Mouse (Mus musculus): ENCODE data around the gene Arid1b. TPM values are rescaled to one million over a fixed set of nuclear protein-coding genes. Genes with fewer than 3 reads are reported as not detected.

The Arid1b gene
- polyA plus RNA-seq, 1 experiment from 2014 or later, result 14.8 TPM

DNA sequence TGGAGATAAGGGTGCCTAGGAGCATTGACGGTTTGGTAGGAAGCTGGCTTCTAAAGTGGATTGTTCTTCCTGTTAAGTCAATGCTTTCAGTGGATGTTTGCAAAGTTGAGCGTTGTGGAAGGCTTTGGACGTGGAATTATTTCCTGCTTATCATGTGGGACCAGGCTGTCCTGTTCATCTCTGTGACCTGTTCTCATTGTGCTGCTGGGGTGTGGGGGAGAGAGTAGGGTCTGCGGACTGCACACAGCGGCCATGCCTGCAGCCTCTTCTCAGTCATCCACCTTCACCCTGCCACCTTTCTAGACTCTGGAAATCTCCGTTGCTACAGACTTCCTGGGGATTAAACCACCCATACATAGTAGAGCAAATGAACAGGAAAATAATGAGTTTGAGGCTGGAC lies 160.2 kb downstream of the Arid1b start:
- Histone ChIP-seq H3K36me3 (no peaks in the 10 kb centered on the region), H3K9me3 (no peaks in the 10 kb centered on the region), H3K4me2 (replicated peaks) (no peak overlapping the region), H3K4me3 (replicated peaks) (no peak overlapping the region), H3K27ac (0 out of 2 replicates have a peak overlapping the region, but pooled peaks have one; percentile 1), H3K27me3 (no peaks in the 10 kb centered on the region), H3K4me1 (replicated peaks) (peaks cover 35% of the 10 kb centered on the region), H3K9ac (replicated peaks) (no peak overlapping the region)
- no peak for ATAC-seq
- WGBS, result 77% methylated on average over 6 of the region's 6 CpGs

- H3K9ac ChIP-seq (replicated peaks), result no peak overlapping the region
- WGBS, result 84% methylated on average over 7 of the region's 7 CpGs
- no peak for ATAC-seq
These were observed 163.5 kb downstream of the Arid1b start for GRCm38 (mm10) chr17:5157609-5158008.

GRCm38 (mm10) chr17:5162525-5162924 lies 168.4 kb downstream of the Arid1b start:
- 19% methylated on average over 2 of the region's 2 CpGs for WGBS
- Histone ChIP-seq H3K27ac (0 out of 2 replicates have a peak overlapping the region, but pooled peaks have one; percentile 40), H3K4me3 (replicated peaks) (no peak overlapping the region), H3K4me1 (replicated peaks) (peaks cover 39% of the 10 kb centered on the region), H3K9me3 (no peaks in the 10 kb centered on the region), H3K4me2 (replicated peaks) (no peak overlapping the region), H3K36me3 (no peaks in the 10 kb centered on the region), H3K9ac (replicated peaks) (no peak overlapping the region), H3K27me3 (no peaks in the 10 kb centered on the region)
- no peak for ATAC-seq

More at GRCm38 (mm10) chr17:5157609-5158008, 163.5 kb downstream of the Arid1b start:
- H3K4me3 ChIP-seq (replicated peaks), result no peak overlapping the region
- peaks cover 37% of the 10 kb centered on the region for H3K4me1 ChIP-seq (replicated peaks)
- H3K27ac ChIP-seq, result no peak overlapping the region
- no peaks in the 10 kb centered on the region for H3K27me3 ChIP-seq
- no peaks in the 10 kb centered on the region for H3K9me3 ChIP-seq
- no peak overlapping the region for H3K4me2 ChIP-seq (replicated peaks)
- H3K36me3 ChIP-seq, result no peaks in the 10 kb centered on the region

DNA sequence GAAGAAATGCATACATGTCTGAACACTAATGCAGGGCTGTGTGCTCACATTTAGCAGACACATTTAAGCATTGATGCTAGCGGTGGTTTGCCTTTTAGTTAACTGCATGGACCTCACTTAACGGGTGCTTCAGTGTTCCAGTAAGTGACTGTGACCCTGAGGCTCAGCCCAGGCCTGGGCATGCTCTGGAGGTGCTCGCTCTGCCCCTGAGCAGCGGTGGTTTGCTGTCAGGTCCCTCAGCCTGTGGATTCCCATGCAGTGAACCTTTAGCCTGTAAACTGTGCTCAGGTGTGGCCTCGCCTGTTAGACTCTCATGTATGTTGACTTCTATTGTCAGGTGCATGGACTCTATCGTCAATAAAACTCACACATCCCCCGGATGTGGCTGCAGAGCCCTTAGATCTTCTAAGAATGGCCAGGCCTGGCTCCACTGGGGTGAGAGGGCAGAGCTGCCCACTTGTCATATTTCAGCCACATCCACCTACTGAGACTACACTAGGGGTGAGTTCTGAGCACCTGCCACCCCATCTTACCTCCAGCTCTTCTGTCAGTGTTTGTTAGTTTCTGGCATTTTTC lies 169.2 kb downstream of the Arid1b start:
- Histone ChIP-seq H3K4me1 (replicated peaks) (peaks cover 42% of the 10 kb centered on the region), H3K27ac (peak overlapping the region; percentile 44; the same call in 1 of the 2 replicates), H3K9me3 (no peaks in the 10 kb centered on the region), H3K4me2 (replicated peaks) (no peak overlapping the region), H3K36me3 (no peaks in the 10 kb centered on the region), H3K4me3 (replicated peaks) (no peak overlapping the region), H3K9ac (replicated peaks) (no peak overlapping the region), H3K27me3 (no peaks in the 10 kb centered on the region)
- ATAC-seq, result no peak
- whole genome bisulfite sequencing, result 79% methylated on average over 7 of the region's 7 CpGs

DNA sequence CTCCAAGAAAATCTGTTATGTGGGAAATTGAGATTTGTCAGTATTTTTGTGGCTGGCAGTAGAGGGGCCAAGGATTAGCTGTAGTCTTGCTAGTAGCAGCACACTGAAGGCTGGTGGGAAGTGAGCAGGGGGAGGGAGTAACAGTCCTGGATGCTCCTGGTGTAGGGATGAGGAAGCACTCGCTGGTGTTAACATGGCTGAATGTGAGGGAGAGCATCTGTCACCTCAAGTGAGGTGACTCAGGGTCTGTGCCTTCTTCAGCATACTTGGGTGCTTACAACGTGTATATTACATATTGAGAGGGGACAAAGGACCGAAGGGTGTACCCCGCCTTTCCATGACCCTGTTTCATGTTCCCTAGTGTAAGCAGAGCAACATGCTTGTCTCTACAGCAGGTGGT lies 170.7 kb downstream of the Arid1b start:
- Histone ChIP-seq H3K4me2 (replicated peaks) (no peak overlapping the region), H3K4me3 (replicated peaks) (no peak overlapping the region), H3K36me3 (no peaks in the 10 kb centered on the region), H3K4me1 (replicated peaks) (peaks cover 55% of the 10 kb centered on the region), H3K27me3 (no peaks in the 10 kb centered on the region), H3K9me3 (no peaks in the 10 kb centered on the region), H3K27ac (no peak overlapping the region), H3K9ac (replicated peaks) (no peak overlapping the region)
- WGBS, result 83% methylated on average over 4 of the region's 4 CpGs
- ATAC-seq, result no peak

DNA sequence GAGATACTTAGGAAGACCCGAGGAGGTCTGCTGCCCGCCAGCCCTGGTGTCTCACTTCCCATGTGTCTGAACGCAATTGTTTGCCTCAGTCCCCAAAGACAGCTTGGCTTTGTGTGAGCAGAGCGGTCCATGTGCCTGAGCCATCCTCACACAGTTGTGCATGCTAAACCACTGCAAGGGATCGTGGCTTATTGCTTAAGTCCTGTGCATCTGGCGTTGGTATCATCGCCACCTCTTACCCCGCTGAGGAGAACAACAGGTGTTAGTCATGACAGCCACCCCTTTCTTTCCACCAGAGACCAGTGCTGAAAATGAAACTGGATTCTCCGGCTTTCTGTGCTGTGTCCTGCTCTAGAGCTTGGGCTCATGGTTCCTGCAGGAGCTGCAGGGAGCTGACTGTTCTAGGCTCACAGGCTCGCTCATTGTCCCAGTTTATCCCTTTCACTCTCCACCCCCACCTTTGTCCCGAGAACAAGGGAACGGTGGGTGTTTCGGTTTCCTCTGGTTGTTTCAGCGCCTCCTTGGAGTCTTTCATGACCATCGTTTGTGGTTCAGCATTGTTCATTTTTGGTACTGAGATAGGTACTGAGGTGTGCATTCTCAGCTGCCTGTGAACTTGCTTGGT lies 171.2 kb downstream of the Arid1b start:
- WGBS, result 54% methylated on average over 15 of the region's 15 CpGs
- Histone ChIP-seq H3K36me3 (no peaks in the 10 kb centered on the region), H3K4me1 (replicated peaks) (peaks cover 58% of the 10 kb centered on the region), H3K27me3 (no peaks in the 10 kb centered on the region), H3K4me2 (replicated peaks) (no peak overlapping the region), H3K4me3 (replicated peaks) (no peak overlapping the region), H3K27ac (no peak overlapping the region), H3K9ac (replicated peaks) (no peak overlapping the region), H3K9me3 (no peaks in the 10 kb centered on the region)
- no peak for ATAC-seq

DNA sequence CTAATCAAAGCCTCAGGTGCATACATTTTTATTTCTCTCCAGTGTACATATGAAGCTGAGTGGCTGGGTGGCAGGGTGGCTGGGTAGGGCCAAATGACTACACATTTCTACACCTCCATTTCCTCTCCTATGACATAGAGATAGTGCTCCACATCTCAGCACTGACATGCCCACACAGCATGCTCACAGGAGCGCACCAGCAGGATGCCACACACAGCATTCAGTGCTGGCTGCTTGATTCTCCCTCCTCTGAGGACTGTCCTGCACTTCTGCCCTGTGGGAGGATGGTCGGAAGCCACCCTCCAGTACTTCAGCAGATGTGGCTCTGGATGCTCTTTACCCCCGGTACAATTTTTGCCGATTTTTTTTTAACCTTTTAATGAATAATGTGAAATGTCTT lies 172.0 kb downstream of the Arid1b start:
- peak; percentile 22; the same call in 1 of the 2 replicates for ATAC-seq
- no peaks in the 10 kb centered on the region for H3K36me3 ChIP-seq
- H3K4me2 ChIP-seq (replicated peaks), result no peak overlapping the region
- H3K27me3 ChIP-seq, result no peaks in the 10 kb centered on the region
- peaks cover 61% of the 10 kb centered on the region for H3K4me1 ChIP-seq (replicated peaks)
- H3K27ac ChIP-seq, result no peak overlapping the region
- no peaks in the 10 kb centered on the region for H3K9me3 ChIP-seq
- H3K9ac ChIP-seq (replicated peaks), result no peak overlapping the region
- no peak overlapping the region for H3K4me3 ChIP-seq (replicated peaks)
- WGBS, result 89% methylated on average over 4 of the region's 4 CpGs

DNA sequence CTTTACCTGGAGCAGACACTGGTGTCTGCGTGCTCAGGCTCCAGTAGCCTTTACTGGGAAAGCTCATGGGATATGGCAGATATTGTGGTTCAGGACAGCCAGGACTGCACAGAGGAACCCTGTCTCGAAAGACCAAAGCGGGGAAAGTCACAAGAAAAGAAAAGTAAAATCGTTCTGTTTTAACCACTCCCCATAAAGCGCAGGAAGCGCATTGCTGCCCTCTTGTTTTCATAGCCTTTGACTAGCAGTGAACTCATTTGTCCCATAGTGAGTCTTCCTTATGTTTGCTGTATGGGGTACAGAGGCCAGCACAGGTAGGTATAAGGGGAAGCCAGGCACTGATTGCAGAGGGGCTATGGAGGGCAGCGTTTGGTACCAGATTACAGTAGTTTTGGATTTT lies 173.9 kb downstream of the Arid1b start:
- H3K4me1 ChIP-seq (replicated peaks), result peaks cover 59% of the 10 kb centered on the region
- WGBS, result 90% methylated on average over 7 of the region's 7 CpGs

DNA sequence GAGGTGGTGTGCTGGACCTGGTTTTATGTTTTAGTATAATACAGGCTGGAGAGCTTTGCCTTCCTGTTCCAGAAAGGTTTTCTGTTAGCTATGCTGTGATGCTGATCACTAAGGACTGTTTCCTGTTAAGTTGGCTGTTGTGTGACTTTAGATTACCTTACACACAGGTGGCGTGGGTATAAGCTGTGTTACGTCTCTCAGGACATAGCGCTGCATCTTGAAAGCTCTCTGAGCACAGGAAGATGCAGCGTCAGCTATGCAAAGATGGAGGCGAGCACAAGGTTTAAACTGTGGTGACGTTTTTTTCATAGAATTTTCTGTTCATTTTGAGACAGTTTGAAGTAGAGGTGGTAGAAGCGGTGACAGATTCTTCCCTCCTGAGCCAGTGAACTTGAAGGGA lies 174.5 kb downstream of the Arid1b start:
- H3K4me3 ChIP-seq (replicated peaks), result no peak overlapping the region
- H3K9me3 ChIP-seq, result no peaks in the 10 kb centered on the region
- no peak overlapping the region for H3K9ac ChIP-seq (replicated peaks)
- no peaks in the 10 kb centered on the region for H3K27me3 ChIP-seq
- H3K36me3 ChIP-seq, result no peaks in the 10 kb centered on the region
- no peak overlapping the region for H3K4me2 ChIP-seq (replicated peaks)
- WGBS, result 89% methylated on average over 7 of the region's 7 CpGs
- no peak for ATAC-seq
- 0 out of 2 replicates have a peak overlapping the region, but pooled peaks have one; percentile 17 for H3K27ac ChIP-seq
- peaks cover 56% of the 10 kb centered on the region for H3K4me1 ChIP-seq (replicated peaks)

More for the DNA sequence above, 173.9 kb downstream of the Arid1b start:
- no peak overlapping the region for H3K27ac ChIP-seq
- no peak overlapping the region for H3K4me3 ChIP-seq (replicated peaks)
- no peak for ATAC-seq
- no peak overlapping the region for H3K4me2 ChIP-seq (replicated peaks)
- no peaks in the 10 kb centered on the region for H3K9me3 ChIP-seq
- no peaks in the 10 kb centered on the region for H3K27me3 ChIP-seq
- H3K9ac ChIP-seq (replicated peaks), result no peak overlapping the region
- no peaks in the 10 kb centered on the region for H3K36me3 ChIP-seq

GRCm38 (mm10) chr17:5170321-5170720 lies 176.2 kb downstream of the Arid1b start:
- H3K4me1 ChIP-seq (replicated peaks), result peaks cover 52% of the 10 kb centered on the region
- H3K4me3 ChIP-seq (replicated peaks), result no peak overlapping the region
- no peak for ATAC-seq
- WGBS, result 94% methylated on average over 12 of the region's 12 CpGs
- H3K27me3 ChIP-seq, result no peaks in the 10 kb centered on the region
- H3K9me3 ChIP-seq, result no peaks in the 10 kb centered on the region
- H3K9ac ChIP-seq (replicated peaks), result no peak overlapping the region
- no peak overlapping the region for H3K27ac ChIP-seq
- H3K4me2 ChIP-seq (replicated peaks), result no peak overlapping the region
- H3K36me3 ChIP-seq, result no peaks in the 10 kb centered on the region

GRCm38 (mm10) chr17:5171467-5171866 lies 177.3 kb downstream of the Arid1b start:
- Histone ChIP-seq H3K4me3 (replicated peaks) (no peak overlapping the region), H3K4me1 (replicated peaks) (peaks cover 62% of the 10 kb centered on the region), H3K9ac (replicated peaks) (no peak overlapping the region), H3K9me3 (no peaks in the 10 kb centered on the region), H3K4me2 (replicated peaks) (no peak overlapping the region), H3K27me3 (no peaks in the 10 kb centered on the region), H3K27ac (no peak overlapping the region), H3K36me3 (no peaks in the 10 kb centered on the region)
- 92% methylated on average over 5 of the region's 5 CpGs for WGBS
- no peak for ATAC-seq

DNA sequence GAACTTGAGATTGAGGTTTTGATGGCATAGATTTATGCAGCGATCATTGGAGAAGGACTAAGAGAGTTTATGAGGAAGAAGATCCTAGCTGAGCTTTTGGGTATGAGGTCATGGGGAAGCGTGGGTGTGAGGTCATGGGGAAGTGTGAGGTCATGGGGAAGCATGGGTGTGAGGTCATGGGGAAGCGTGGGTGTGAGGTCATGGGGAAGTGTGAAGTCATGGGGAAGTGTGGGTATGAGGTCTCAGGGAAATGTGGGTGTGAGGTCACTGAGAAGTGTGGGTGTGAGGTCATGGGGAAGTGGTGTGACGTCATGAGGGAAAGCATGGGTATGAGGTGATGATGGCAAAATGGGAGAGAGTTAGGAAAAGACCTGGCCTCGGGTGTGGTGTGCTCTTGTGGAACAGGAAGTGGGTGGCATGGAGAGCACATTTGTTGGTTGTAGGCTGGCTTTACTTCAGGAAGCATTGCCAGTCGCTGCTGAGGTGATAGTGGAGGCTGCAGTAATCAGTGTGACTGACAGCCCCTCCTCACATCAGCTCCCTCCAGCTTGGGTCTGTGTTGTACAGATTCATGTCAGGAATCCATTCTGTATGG lies 180.4 kb downstream of the Arid1b start:
- Histone ChIP-seq H3K36me3 (no peaks in the 10 kb centered on the region), H3K4me2 (replicated peaks) (no peak overlapping the region), H3K27ac (no peak overlapping the region), H3K4me1 (replicated peaks) (peaks cover 58% of the 10 kb centered on the region), H3K27me3 (no peaks in the 10 kb centered on the region), H3K9me3 (no peaks in the 10 kb centered on the region), H3K4me3 (replicated peaks) (no peak overlapping the region), H3K9ac (replicated peaks) (no peak overlapping the region)
- WGBS, result 87% methylated on average over 6 of the region's 6 CpGs
- ATAC-seq, result no peak

Data from midbrain, embryonic 13.5 days (tissue).